Mouse (Mus musculus): ENCODE measurements at regions not wholly inside any gene's neighbourhood (a gene's known extent, or its start where the extent isn't known, plus 50 kb on each side); places are given as distances from the start of the nearest gene placed in this dataset.

DNA sequence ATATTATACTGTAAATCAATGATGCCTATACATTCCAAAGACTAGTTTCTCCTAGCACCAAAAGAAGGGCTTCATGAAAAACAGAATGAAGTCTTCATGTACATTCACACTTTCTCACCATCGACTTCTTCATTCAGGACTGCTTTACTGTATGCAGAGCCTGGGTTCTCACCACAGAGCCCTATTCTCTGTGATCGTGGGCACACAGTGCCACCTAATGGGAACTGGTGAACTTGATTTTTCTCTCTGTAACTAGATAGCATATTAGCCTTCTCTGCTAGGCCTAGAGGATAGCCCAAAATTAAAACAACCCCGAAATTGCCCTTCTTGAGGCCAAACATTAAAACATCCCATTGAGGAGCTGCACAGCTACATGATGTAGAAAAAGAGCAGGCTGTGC, 2458.6 kb upstream of the Gm6569 start:
- no peak for DNase-seq
